ENCODE assay signal across 23 mouse cellular contexts in the genomic region with DNA sequence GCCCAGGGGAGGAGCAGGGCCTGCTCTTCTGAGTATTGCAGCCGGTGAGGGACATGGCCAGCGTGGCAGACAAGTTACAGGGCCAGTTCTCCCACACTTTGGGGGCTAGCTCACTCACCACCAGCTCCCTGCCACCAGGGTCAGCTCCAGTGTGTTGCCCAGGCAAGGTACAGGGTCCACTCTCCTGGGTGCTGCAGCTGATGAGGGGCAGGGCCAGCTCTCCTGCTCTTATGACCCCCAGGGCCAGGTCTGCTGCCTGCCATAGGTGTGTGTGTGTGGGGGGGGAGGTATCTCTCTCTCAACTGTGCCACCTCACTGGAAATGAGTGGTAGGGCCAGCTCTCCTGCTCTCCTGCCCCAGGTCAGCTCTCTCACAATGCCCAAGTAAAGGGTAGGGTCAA. TPM values are rescaled to one million over a fixed set of nuclear protein-coding genes. Genes with fewer than 3 reads are reported as not detected.
DNase-seq lines count a peak whose midpoint lies in the region; ATAC-seq lines count a peak whose summit lies in the region.
"Had no signal": no experiment of that assay in that cellular context is flagged by ENCODE, and none has a peak within 500 bp of the region (broad histone marks: within the 10 kb centered on the region; RNA-seq: fewer than 3 reads in every experiment).

No protein-coding gene starts in this region.

- peaks cover 10% of the 10 kb centered on the region for H3K4me1 ChIP-seq in heart, embryonic 10.5 days
- peaks cover 32% of the 10 kb centered on the region for H3K4me1 ChIP-seq in embryonic facial prominence, embryonic 10.5 days
- 0 out of 2 replicates have a peak, but pooled peaks cover 6% of the 10 kb centered on the region for H3K4me1 ChIP-seq in liver, embryonic 12.5 days
- H3K4me1 ChIP-seq: liver, embryonic 15.5 days had no signal

- no peak for DNase-seq in heart, embryonic 10.5 days (ENCODE audit: low spot score)
- no peak for DNase-seq in heart, postnatal 36 days
- DNase-seq in kidney, postnatal 14 days, result peak; percentile 21
- no peak for DNase-seq in kidney, postnatal 4 days
- no peak for DNase-seq in embryonic facial prominence, embryonic 10.5 days (ENCODE audit: low spot score)
- DNase-seq: adrenal gland, postnatal 25 days; gastrocnemius, adult 2 months; lung, postnatal 10 days; midbrain, embryonic 14.5 days; right cerebral cortex, adult 18-20 months; right cerebral cortex, postnatal 4 days; thymus, postnatal 14 days had no signal

- H3K9me3 ChIP-seq in heart, embryonic 10.5 days, result no peaks in the 10 kb centered on the region
- H3K9me3 ChIP-seq in embryonic facial prominence, embryonic 10.5 days, result no peaks in the 10 kb centered on the region
- no peaks in the 10 kb centered on the region for H3K9me3 ChIP-seq in liver, embryonic 12.5 days (replicated peaks)
- H3K9me3 ChIP-seq: embryonic facial prominence, embryonic 13.5 days; liver, embryonic 15.5 days; neural tube, embryonic 13.5 days had no signal

- peak; percentile 68; the same call in 1 of the 2 replicates for ATAC-seq in liver, embryonic 12.5 days
- ATAC-seq in activated CD4-positive, CD25-positive, alpha-beta regulatory T cell, adult 4 months, result no peak
- ATAC-seq: CD4-positive, CD25-positive, alpha-beta regulatory T cell, adult 4 months; forebrain, embryonic 14.5 days had no signal

- no peak overlapping the region for H3K4me3 ChIP-seq in heart, embryonic 10.5 days
- no peak overlapping the region for H3K4me3 ChIP-seq in embryonic facial prominence, embryonic 10.5 days
- H3K4me3 ChIP-seq in liver, embryonic 12.5 days, result no peak overlapping the region
- H3K4me3 ChIP-seq: embryonic facial prominence, embryonic 13.5 days; erythroblast, embryonic 14.5 days; gastrocnemius, adult 2 months; layer of hippocampus, adult 2 months; liver, embryonic 15.5 days; neural tube, embryonic 13.5 days had no signal

- 62% methylated on average over 2 of the region's 2 CpGs for WGBS in heart, embryonic 10.5 days
- 73% methylated on average over 2 of the region's 2 CpGs for WGBS in embryonic facial prominence, embryonic 10.5 days
- WGBS in liver, embryonic 12.5 days (ENCODE audit: insufficient replicate concordance), result 59% methylated on average over 2 of the region's 2 CpGs

- intact Hi-C loops in heart, postnatal 36 days (cut with DNase I), result no loop called here

- no peaks in the 10 kb centered on the region for H3K27me3 ChIP-seq in heart, embryonic 10.5 days (ENCODE audit: insufficient read depth, poor library complexity, severe bottlenecking)
- H3K27me3 ChIP-seq in embryonic facial prominence, embryonic 10.5 days (replicated peaks; ENCODE audit: low read depth, poor library complexity, severe bottlenecking), result no peaks in the 10 kb centered on the region
- no peaks in the 10 kb centered on the region for H3K27me3 ChIP-seq in liver, embryonic 12.5 days (replicated peaks)
- H3K27me3 ChIP-seq: embryonic facial prominence, embryonic 13.5 days; liver, embryonic 15.5 days; neural tube, embryonic 13.5 days had no signal

- no peak overlapping the region for H3K9ac ChIP-seq in liver, embryonic 12.5 days
- H3K9ac ChIP-seq: embryonic facial prominence, embryonic 13.5 days; liver, embryonic 15.5 days; neural tube, embryonic 13.5 days had no signal

- no peaks in the 10 kb centered on the region for H3K36me3 ChIP-seq in heart, embryonic 10.5 days
- H3K36me3 ChIP-seq in embryonic facial prominence, embryonic 10.5 days (replicated peaks), result no peaks in the 10 kb centered on the region
- H3K36me3 ChIP-seq in liver, embryonic 12.5 days, result no peaks in the 10 kb centered on the region
- H3K36me3 ChIP-seq: embryonic facial prominence, embryonic 13.5 days; liver, embryonic 15.5 days; neural tube, embryonic 13.5 days had no signal

- H3K4me2 ChIP-seq in liver, embryonic 12.5 days, result no peak overlapping the region
- H3K4me2 ChIP-seq: embryonic facial prominence, embryonic 13.5 days; heart, embryonic 11.5 days; liver, embryonic 15.5 days; neural tube, embryonic 13.5 days had no signal

- H3K27ac ChIP-seq in heart, embryonic 10.5 days, result peak overlapping the region; percentile 30; the same call in 1 of the 2 replicates
- peak overlapping the region; percentile 5 for H3K27ac ChIP-seq in embryonic facial prominence, embryonic 10.5 days (replicated peaks)
- H3K27ac ChIP-seq in liver, embryonic 12.5 days, result no peak overlapping the region
- H3K27ac ChIP-seq: embryonic facial prominence, embryonic 13.5 days; gastrocnemius, adult 2 months; kidney, postnatal 0 days; layer of hippocampus, adult 2 months; liver, embryonic 15.5 days; neural tube, embryonic 13.5 days had no signal

RNA-seq across cellular contexts. Expression of a gene that starts 54.0 kb away (rescaled TPM):
- polyA plus RNA-seq in heart, embryonic 10.5 days (2016; fragmentation: Nextera tagmentation; extraction: Ambion mirVana), result 1.5 and 2.8 TPM in 2 replicates
- total RNA-seq in heart, postnatal 36 days (2021), result 1 to 10 TPM; 4.6 to 4.7 TPM
- polyA plus RNA-seq in embryonic facial prominence, embryonic 10.5 days (2016; fragmentation: Nextera tagmentation; extraction: Ambion mirVana), result 1.00 and 1.0 TPM in 2 replicates
- polyA plus RNA-seq in liver, embryonic 12.5 days (2016; fragmentation: Nextera tagmentation; extraction: Ambion mirVana), result 1.3 and 1.5 TPM in 2 replicates
- polyA plus RNA-seq in activated CD4-positive, CD25-positive, alpha-beta regulatory T cell, adult 4 months (2017; shearing (Covaris generic)), result under 1 TPM in 1 of 2 experiments, not detected in 1; 0.19 TPM
